Mouse (Mus musculus): ENCODE data around the gene Clec4g. TPM values are rescaled to one million over a fixed set of nuclear protein-coding genes. Genes with fewer than 3 reads are reported as not detected.
A peak's percentile ranks its signal among the peaks of the same experiment; 100 is the strongest.
"Not testable (repeated sequence)": the region's sequence is repeated elsewhere in the genome, so short reads cannot be mapped to it uniquely, and the experiment has no call there.

Clec4g gene
- total RNA-seq (2021) = 1 to 10 TPM in 1 of 2 experiments, under 1 TPM in 1; 0.68 to 1.2 TPM
- long read RNA-seq, experiment 1 = 0 reads
- long read RNA-seq, experiment 2 = 0 reads

DNA sequence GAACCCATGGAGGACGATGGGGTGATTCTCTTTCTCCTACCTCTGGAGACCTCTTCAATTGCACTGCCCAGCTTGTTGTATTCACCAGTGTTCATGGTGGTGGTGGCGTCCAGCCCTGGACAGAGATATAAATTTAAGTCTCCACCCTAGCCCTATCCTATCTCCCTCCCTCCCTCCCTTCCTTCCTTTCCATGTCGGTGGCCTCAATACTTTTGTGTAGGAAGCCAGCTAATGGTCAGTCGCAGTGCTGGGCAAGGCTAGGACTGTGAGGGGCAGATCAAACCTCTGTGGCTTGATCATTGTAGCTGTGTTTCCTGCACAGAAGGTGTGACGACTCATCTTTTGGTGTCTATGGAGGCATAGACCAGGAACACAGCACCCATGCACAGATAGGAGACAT is at the start of gene Clec4g:
TSS of gene Clec4g (minus strand) at position 101 of the 400 bp plus-strand sequence.
- intact Hi-C loops (cut with DNase I) = no loop called here
- DNase-seq = no peak

DNA sequence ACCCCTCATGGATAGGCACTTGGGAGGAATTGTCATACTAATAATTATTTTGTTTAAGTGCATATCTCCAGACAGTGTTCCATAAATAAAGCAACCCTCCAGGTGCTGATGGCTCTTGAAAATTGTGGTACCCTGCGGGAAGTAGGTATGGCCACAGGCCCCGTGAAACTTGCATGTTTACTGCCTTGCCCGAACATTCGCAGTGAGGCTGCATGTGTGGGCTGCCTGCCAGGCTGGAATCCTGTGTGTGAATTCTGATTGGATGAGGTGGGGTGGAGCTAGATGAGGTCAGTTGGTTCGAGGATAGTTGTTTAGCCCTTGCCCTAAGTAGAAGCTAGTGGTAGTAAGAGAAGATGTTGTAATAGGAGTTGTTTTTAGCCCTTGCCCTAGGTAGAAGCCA is 48.2 kb upstream of the Clec4g start:
- intact Hi-C loops (cut with DNase I); DNase-seq: not testable (repeated sequence)

DNA sequence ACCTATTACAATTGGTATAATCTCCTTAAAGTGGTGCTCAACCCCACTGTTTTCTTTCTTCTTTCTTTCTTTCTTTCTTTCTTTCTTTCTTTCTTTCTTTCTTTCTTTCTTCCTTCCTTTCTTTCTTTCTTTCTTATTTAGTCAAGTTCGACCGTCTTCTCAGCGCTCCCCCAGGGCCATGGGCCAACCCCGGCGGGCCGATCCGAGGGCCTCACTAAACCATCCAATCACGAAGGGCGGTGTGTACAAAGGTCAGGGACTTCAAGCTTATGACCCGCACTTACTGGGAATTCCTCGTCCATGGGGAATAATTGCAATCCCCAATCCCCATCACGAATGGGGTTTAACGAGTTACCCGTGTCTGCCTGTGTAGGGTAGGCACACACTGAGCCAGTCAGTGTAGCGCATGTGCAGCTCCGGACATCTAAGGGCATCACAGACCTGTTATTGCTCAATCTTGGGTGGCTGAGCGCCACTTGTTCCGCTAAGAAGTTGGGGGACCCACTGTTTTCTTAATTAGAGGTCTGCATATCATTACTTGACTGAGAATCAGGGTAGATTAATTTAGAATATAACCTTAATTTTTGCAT is 33.9 kb upstream of the Clec4g start:
- intact Hi-C loops (cut with DNase I) = no loop called here
- DNase-seq = peak; percentile 79 to 84

DNA sequence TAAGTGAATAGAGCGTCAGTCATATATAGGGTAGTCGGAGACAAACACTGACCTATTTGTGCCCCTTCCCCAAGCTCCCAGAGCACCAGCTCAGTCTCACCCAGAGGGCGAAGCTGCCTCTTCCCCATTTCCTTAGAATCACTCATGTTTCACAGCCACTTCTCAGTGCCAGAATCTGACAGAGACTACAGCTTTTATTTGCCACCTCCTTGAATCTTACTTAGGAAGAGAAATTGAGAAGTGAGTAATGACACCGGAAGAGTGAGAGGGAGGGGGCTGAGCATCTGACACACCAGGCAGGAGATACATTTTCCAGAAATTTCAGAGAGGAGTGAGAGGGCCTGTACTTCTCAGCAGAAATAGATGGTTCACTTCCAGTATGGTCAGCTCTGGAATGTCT is 28.3 kb upstream of the Clec4g start, which contains the start of gene Cd209a:
TSS of gene Cd209a (minus strand) at position 224 of the 400 bp plus-strand sequence.
- no peak for DNase-seq
- intact Hi-C loops (cut with DNase I) = no loop called here

DNA sequence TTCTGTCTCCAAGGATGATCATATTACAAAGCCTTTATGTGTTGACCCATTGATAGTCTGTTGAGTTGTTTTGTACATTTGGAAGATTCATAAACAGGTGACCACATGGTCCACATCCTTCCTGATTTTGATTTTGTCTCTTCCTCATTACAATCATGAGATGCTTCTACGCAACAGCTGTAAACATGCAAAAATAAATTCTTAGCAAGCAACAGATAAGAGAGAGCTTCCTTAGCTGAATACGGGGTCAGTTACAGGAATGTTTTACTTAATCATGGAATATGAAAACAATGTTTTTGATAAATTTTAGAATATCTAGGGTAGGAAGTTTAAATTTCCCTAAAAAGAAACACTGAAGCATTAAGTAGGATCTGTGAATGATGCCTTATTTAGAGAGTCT is 16.5 kb upstream of the Clec4g start:
- DNase-seq = no peak
- intact Hi-C loops (cut with DNase I) = no loop called here

DNA sequence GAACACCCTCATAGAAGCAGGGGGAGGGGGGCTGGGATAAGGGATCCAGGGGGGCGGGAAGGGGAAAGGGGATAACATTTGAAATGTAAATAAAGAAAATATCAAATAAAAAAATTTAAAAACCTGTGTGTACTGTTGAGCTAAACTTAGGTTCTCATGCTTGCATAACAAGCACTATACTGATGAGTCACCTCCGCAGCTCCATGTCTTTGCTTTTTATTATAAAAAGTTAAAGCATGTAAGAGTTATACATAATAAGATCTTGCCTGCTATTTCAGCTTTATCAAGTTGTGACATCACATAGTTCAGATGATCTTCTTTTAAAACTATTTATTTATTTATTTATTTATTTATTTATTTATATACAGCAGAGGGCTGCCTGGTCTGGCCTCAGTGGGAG is 15.1 kb upstream of the Clec4g start:
- intact Hi-C loops (cut with DNase I) = no loop called here
- DNase-seq = no peak

DNA sequence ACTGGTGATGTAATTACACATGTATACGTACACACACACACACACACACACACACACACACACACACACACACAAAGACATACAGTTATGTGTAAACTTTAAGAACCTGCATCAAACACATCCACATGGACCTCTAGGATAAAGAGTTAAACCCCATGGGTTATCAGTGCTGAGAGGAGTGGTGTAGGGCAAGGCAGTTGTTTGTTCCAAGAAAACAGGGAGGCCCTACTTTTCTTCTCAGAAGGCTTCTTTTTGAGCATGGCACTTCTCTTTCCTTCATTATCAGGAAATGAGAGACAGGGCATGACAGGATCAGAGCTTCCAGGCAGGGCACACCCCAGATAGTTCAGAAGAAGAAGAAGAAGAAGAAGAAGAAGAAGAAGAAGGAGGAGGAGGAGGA is 13.6 kb upstream of the Clec4g start:
- no peak for DNase-seq
- intact Hi-C loops (cut with DNase I) = no loop called here

DNA sequence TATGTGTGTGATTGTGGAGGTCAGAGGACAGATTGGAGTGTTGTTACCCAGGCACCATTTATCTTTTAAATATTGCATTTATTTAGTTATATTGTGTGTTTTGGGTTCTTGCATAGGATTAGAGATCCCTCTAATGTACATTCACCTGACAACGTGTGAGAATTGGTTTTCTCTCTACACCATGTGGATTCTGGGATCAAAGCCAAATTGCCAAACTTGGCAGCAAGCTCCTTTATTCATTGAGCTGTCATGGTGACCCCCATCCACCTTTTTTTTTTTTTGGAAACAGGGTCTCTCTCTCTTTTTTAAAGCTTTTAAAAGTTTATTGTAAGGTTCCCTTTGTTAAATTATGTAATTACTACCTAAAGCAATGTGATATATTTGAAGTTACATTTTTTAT is 590 bp upstream of the Clec4g start:
- intact Hi-C loops (cut with DNase I) = no loop called here
- DNase-seq = no peak

DNA sequence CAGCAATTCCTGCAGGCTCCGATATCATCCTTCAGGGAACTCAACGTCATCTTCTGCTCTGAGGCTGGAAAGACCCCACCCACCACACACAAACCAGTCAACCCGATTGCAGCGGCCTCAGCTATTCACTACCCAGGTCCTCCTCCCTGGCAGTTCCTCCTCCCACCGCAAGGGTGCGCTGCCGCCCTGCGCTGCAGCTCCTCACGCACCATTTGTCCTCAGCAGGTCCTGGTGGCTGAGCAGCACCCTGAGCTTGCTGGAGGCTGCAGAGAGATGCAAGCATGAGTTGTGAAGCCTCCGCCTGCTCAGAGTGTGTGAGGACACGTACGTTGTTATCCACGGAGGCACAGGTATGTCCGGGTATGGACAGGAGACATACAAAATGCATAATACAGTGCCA is 1.9 kb downstream of the Clec4g start:
- intact Hi-C loops (cut with DNase I) = loop anchor here (5.0 kb wide), 2 partner anchors 239 to 869 kb away; no protein-coding TSS in a partner anchor
- DNase-seq = peak; percentile 71 to 80

DNA sequence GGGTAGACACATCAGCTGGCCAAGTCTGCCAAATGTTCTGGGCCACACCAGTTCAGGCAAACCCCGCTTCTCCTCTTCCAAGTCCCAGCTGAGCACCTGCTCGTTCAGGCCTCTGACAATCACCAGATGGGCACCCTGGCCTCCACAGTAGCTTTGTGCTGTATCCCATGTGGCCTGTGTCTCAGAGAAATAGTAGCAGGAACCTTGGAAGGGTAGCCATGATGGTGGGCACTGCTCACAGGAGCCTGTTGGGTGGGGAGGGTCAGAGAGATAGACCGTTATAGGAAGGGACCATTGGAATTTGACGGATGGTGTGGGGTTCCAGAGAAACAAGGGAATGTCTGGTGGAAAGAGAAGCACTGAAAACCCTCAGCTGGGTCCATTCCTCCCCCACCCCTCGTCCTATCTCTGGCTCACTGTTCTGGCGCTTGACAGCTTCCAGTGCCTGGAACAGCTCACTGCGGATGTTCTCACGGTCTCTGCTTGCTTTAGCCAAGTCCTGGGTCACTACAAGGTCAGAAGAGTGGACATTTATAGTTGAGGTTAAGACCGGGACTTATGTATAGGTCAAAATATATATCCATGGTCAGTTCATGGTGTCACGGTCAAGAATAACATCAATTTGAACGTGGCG is 3.0 kb downstream of the Clec4g start:
- DNase-seq = peak in 1 of 2 experiments; percentile 23
- intact Hi-C loops (cut with DNase I) = loop anchor here (5.0 kb wide), 2 partner anchors 240 to 870 kb away; no protein-coding TSS in a partner anchor

DNA sequence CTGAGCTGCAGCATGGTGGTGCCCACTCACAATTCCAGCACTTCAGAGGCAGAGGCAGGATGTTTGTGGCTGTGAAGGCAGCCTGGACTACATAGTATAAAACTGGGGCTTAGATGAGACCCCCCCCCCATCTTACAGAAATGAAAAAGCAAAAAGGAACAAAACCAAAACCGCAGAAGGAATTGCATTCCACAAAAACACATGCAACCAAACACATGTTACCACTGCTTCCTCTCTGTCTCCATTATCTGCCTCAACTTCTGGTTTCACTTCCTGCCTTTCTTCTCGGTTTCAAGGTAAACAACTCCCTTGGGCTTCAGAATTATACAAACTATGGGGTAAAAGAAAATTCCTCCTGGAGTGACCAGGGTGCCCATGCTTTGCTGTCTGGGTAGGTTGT is 8.8 kb downstream of the Clec4g start:
- DNase-seq = no peak
- intact Hi-C loops (cut with DNase I) = no loop called here

DNA sequence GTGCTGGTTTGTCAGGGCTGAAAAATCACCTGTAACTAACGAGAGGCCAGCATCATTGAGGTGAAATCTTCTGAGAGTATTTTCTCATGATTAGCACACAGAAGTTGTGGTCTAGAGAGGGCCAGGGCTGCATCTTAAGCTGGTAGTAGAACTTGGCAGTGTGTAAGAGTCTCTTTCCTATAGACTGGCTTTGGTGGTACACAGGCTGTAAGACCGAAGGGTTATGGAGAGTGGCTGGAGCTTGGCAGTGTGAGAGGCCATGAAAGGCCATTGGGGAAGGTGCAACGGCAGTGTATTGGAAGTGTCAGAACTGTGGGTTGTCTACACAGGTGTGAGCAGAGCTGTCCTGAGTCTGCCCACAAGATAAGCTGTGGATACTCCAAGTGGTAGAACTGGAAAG is 10.1 kb downstream of the Clec4g start:
- intact Hi-C loops (cut with DNase I) = no loop called here
- DNase-seq = no peak

DNA sequence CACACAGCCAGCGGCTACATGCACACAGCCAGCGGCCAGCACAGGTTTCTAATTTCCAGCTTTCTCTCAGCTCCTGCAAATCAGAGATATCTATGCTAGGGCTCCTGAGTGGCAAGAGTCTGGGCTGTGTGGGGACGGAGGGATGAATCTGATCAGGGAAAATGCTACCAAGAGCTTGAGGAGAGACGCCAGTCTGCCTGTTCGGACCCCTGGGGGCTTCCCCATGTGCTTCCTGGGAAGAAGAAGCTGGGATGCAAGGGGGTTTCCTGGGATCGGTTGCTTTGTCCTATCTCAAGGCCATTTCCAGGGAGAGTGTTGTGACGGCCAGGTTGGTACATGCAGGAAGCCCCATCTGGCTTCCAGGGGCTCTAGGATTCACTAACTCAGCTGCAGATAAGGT is 12.8 kb downstream of the Clec4g start:
- intact Hi-C loops (cut with DNase I) = no loop called here
- no peak for DNase-seq

DNA sequence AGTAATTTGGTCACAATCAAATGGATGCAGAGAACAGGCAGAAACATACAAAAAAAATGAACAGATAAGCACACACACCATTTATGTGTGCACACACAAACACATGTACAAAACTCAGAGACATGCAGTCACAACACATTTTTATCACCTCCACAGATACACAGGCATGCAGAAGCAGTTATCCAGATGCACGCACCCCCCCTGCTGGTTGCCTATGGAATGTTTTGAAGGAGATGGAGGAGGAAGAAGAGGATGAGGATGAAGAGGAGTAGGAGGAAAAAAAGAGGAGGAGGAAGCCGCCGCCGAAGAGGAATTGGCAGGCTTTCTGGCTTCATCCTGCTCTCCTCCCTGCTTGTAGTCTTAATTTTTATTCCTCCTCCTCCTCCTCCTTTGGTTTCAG is 14.7 kb downstream of the Clec4g start:
- DNase-seq = no peak
- intact Hi-C loops (cut with DNase I) = no loop called here

DNA sequence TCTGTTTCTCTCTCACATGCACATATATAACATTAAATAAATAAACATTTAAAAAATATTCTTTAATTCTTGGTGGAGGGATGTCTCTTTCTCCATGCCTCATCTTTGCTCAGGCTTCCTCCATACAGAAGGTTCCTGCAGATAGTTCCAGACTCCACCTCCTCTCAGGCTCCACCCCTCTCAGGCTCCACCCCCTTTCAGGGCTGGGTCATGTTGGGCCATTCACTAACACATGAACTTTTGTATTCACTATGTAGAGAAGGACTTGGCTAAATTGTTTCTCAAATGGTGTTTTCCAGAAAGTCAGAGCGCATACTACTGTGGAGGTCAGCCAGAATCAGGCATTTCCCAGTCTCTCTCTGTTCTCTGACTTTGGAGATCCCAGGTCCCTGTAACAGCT is 19.0 kb downstream of the Clec4g start:
- no peak for DNase-seq

DNA sequence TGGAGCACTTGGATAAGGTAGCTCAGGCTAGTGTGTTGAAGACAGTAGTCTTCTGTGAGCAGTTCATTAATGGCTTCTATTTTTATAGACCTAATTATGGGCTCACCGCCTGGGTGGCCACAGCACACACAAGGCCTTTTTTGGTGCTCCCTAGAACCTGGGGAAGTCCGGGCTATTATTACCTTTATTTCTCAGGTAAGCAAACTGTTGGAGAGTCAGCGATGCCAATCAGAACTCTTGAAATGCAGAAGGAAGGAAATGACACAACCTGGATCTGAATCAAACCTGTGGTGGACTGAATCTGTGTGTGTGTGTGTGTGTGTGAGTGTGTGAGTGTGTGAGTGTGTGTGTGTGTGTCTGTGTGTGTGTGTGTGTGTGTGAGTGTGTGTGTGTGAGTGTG is 26.3 kb downstream of the Clec4g start, which contains the start of gene Fcer2a:
TSS of gene Fcer2a (minus strand) at position 55 of the 400 bp plus-strand sequence.
- intact Hi-C loops (cut with DNase I) = no loop called here
- no peak for DNase-seq

More for the DNA sequence above, 19.0 kb downstream of the Clec4g start:
- intact Hi-C loops (cut with DNase I) = no loop called here

DNA sequence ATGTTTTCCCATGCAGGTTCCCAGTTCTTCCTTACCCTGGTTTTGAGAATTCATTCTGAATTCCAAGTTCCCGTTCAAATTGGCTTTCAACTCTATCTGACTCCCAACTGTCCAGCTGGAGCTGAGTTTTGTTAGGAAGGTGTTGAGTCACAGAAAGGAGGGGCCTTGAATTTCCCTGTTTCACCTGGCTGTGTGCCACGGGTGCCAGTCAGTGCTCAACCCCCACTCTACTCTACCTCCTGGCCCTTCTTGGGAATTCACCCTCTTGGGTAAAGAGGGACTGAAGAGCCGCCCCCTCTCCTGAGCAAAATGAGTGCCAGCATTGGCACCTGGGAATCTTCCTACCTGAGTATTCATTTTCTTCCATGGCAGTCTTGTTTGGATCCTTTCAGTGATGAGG is 29.7 kb downstream of the Clec4g start:
- DNase-seq = no peak
- intact Hi-C loops (cut with DNase I) = no loop called here

DNA sequence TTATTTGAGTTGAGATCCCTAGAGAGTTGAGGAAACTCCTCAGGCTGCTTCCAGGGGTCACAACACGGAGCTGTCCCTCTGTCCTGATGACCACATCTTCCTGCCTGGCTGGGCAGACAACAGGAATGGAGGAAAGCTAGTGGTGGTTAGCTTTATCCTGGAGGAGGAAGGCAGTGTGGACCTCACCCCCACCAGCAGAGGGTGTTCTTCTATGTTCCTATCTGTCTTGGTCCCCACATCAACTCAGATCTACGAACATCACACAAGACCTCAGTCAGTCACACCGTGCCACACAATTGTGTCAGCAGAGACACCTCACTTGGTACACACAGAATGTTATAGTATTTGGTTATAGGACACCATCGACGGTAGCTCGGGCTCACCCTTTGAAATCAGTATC is 32.9 kb downstream of the Clec4g start:
- intact Hi-C loops (cut with DNase I) = no loop called here
- no peak for DNase-seq

DNA sequence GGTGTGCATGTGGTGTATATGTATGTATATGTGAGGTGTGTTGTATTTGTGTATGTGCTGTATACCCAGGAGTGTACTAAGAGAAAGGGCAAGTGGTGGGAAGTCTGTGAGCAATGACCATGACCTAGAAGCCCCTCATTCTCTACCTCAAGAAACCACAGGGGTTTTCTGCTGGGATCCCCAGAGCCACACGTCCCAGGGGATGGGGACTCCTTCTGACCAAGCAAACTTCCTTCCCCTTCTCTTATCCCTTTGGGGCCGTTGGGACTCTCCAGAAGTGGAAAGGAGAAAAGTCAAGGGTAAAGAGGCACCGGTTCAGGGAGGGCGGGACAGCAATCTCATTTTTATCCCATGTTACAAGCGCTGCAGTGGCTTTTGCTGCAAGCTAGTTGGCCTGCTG is 35.0 kb downstream of the Clec4g start:
- intact Hi-C loops (cut with DNase I) = no loop called here
- DNase-seq = no peak

DNA sequence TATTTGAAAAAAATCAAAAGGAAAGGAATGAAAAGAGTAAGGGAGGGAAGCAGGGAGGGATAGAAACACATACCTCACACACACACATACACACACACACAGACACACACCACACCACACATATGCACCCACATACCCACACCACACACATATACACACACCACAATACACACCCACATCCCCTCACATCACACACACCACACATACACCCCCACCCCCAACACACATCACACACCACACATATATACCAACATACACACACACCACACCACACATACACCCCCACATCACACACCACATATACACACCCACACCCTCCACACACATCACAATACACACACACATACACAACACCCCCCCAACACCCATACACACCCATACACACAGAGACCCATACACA is 35.9 kb downstream of the Clec4g start:
- intact Hi-C loops (cut with DNase I) = no loop called here
- DNase-seq = no peak

DNA sequence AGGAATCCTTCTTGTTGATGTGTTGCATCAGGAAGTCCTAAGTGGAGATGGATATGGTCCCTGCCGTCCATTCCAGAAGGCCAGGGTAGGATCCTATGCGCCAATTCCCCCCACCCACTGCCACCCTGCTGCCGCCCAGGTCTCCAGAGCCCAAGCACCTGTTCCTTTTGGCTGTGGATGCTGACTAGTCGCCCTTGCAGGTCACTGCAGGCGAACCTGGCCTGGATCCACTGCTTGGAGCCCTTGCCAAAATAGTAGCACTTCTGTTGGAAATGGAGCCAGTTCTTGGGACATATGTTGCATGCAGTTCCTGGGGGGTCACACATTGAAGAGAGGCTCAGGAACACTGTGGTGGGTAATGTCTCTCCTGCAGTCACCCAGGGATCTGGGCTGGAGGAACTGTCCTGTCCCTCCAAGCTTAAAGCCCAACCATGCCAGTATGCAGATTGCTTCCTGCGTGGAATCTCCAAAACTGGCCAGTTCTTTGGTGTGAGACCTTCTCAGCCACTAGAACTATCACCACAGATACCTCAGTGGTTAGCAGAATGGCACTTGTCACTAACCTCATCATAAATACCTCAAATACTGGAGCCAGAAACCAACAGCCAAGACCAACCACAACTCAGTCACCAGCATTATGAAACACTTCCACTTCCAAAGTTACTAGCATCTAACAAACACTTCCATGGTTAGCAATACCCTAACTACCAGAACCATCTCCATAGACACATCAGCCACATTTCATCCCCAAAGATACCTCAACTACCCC is 36.9 kb downstream of the Clec4g start:
- intact Hi-C loops (cut with DNase I) = no loop called here
- DNase-seq = peak in 1 of 2 experiments; percentile 35

Measured in heart, postnatal 14 days (tissue).